Mouse (Mus musculus) gastrocnemius, postnatal 36 days (tissue): ENCODE results near the gene Gab2. TPM values are rescaled to one million over a fixed set of nuclear protein-coding genes. Genes with fewer than 3 reads are reported as not detected.
A peak's percentile ranks its signal among the peaks of the same experiment; 100 is the strongest.

Source experiments
- DNase-seq, 2 experiments: peaks; one replicate each; pipeline ENCODE4 v3.0.0; 2022
- intact Hi-C: fragments of 180-260 bp; cut with DNase I; formaldehyde crosslinking; loops from one replicate; pipeline ENCODE4 v1.15.1; 2025
- total RNA-seq, 2 experiments: library from RNA; stranded (reverse); gene quantifications; 2 replicates each; pipeline ENCODE4 v1.2.3; 2021

Gene Gab2
- total RNA-seq, 2 experiments from 2014 or later, result 6.0 to 6.7 TPM

DNA sequence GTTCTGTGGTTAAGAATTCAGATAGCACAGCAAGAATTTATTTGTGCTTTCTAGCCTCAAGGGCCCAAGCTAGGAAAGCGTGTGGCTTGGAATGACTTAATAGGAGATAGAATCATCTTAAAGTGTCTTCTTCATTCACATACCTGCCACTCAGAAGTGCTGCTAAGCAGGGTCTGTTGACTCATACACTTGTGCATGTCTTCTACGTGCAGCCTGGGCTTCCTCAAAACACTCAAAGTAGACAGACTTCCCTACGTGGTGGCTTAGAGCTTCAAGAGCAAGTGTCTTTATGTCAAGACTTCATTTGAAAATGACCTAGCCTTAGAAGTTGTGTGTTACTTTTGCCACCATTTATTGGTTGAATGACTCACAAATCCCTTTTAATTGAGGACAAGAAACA is 12.9 kb downstream of the Gab2 start:
- intact Hi-C loops, result no loop called here
- no peak for DNase-seq

DNA sequence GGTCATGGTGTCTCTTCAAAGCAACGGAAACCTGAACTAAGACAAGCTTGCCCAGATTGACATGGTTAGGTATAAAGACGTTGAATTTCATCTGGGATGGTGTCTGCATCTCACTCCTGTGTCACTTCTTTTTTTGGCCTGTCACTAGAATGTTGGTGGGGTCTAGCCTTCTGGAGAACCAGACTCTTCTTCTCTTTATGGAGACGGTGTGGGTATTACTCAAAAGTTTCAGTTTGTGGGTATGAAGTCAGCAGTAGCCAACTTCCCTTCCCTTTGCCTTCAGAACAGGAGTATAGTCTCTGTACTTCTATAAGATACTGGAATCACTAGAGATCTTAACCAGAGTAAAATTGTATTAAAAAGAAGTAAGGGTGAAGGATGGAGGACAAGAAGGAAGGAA is 26.7 kb downstream of the Gab2 start:
- no peak for DNase-seq
- intact Hi-C loops, result loop anchor here (1.0 kb wide), 1 partner anchor 20 kb away; no protein-coding TSS in a partner anchor

DNA sequence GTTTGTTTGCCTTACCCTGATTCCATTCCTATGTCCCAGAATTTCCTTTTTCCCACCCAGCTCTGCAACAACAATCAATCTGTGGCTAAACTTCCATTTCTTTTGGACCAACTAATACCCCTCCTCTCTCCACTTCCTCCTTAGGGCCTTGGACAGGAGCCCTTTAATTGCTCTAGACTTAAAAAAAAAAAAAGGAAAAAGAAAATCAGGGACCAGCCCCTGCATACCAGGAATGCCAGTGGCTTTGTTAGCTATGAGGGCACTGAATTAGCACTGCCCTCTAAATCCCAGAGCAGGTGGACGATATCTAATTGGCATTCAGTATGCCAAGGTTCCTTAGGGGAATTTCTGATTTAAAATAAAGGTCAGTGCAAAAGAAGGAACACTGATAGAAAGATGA is 47.6 kb downstream of the Gab2 start:
- DNase-seq, result no peak
- intact Hi-C loops, result loop anchor here (1.0 to 5.0 kb wide), 2 partner anchors 21 to 1187 kb away; no protein-coding TSS in a partner anchor

DNA sequence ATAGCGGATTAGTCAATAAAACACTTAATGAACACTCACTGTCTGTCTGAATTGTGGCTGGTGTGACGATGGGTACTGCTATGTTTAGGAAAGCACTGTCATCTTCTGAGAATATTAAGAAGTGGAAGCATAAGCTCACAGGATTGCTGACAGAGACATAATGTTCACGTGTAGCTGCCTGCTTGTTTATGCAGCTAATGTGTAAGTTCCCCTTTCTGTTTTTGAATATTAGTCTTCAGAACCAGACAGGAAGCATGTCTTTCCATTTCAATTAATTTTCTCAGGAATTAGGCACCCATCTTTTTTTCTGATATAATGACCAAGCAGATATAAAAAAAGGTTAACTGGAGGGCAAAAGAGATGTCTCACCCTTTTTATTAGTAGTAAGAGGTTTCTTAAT is 55.1 kb downstream of the Gab2 start:
- no peak for DNase-seq
- intact Hi-C loops, result no loop called here

DNA sequence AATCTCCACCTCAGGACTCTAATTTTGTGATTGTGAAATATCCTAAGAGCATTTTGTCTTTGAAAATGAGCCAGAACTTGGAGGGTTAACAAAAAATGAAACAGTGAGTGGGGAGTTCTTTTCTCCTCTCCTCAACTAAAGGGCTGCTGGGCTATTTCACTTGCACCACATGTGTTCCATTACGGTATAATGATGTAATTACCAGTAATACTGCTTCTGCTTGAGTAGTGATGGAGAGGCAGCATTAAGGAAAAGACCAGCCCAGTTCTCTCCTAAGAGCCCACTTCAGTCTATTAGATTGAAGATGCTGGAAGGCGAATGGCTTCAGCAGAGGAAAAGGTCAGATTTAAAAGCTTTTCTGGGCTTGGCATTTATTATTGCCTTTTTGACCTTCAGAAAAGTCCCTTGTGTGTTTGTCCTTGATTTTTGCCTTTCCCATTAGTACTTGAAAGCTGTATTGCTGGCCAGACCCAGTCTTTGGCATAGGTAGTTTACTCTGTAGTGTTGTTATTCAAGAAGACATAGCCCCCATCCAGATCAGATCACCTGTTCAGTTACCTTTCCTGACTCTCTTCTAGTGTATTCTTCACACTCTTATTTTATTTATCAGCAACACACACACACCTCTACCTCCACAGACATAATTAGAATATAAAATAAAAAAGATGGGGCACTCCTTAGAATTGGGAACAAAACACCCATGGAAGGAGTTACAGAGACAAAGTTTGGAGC is 69.9 kb downstream of the Gab2 start:
- DNase-seq, result no peak
- intact Hi-C loops, result no loop called here

GRCm38 (mm10) chr7:97154756-97155487 is 73.5 kb downstream of the Gab2 start:
- intact Hi-C loops, result no loop called here

GRCm38 (mm10) chr7:97164261-97164660 is 82.9 kb downstream of the Gab2 start:
- DNase-seq, result no peak

More at GRCm38 (mm10) chr7:97154756-97155487, 73.5 kb downstream of the Gab2 start:
- DNase-seq, result peak in 1 of 2 experiments; percentile 7

DNA sequence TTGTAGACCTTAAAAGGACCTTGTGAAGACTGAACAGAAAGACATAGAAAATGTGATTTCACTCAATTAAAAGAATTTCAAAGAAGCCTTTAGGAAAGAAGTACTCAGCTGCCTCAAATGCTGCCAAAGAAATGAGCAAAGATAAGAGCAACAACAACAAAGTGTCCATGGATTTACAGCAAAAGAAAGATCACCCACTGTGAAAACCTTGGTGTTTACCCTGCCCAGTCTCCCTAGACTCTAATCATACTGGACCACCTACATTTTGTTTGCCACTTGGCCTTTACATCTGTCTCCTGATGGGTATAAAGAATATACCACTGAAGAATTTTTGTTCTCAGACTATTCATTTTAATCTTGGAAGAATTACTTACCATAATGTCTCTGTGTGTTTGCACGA is 89.7 kb downstream of the Gab2 start:
- intact Hi-C loops, result no loop called here

More at GRCm38 (mm10) chr7:97164261-97164660, 82.9 kb downstream of the Gab2 start:
- intact Hi-C loops, result no loop called here

GRCm38 (mm10) chr7:97171719-97172118 is 90.3 kb downstream of the Gab2 start:
- DNase-seq, result no peak
- intact Hi-C loops, result no loop called here

More for the DNA sequence above, 89.7 kb downstream of the Gab2 start:
- DNase-seq, result no peak

DNA sequence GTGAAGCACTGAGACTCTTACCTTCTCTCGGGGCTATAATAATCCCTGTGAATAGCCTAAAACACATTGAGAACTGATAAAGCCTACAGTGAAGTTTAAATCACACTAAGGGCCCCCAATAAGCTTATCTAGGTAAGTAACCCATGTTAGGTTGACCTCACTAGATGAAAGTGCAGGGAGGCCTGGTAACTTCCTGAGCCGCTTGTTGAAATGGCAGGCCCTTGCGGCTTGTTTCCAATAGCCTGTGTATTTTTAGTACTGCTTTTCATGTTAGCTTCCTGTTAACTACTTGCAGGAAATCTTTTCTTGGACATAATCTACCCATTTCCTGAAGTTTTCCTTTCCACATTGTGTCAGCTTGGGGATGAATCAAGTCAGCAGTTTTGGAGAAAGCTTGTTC is 90.7 kb downstream of the Gab2 start:
- intact Hi-C loops, result no loop called here

DNA sequence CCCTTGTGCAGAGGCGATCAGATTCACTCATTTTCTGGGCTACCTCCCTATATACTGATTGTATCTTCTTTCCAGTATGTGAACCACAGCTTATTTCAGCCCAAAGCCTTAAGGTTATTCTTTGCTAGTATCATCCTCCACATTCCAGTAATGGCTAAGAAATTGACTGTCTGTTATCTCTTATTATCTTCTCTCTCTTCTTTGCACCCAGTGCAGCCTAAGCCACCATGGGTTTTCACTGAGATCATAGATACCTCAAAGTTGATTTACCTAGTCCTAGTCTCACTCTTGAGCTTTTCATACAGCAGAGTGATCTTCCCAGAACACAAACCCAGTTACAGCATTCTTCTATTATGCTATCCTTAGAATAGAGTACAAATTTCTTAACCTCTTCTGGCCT is 100.5 kb downstream of the Gab2 start:
- DNase-seq, result no peak
- intact Hi-C loops, result no loop called here

More for the DNA sequence above, 90.7 kb downstream of the Gab2 start:
- DNase-seq, result no peak

- no peak for DNase-seq
- intact Hi-C loops, result no loop called here
Observed at GRCm38 (mm10) chr7:97183426-97183825, 102.0 kb downstream of the Gab2 start.

DNA sequence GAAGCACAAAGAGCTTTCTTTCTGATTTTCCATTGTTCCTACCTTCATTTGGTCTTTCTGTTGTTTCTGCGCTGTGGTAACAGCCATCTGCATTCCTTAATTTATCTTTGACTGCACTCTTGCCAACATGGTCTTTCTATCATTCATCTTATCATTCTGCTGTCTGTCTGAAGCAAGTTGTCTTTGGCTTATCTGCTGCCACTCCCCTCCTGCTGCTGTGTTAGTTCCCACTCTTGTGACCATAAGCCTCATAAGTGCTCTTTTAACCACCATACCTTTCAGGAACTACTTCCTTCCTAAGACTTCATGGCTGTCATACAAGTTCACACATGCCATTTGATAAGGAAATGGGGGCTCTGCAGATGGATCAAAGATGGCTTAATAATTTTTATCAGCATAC is 102.6 kb downstream of the Gab2 start:
- intact Hi-C loops, result no loop called here
- no peak for DNase-seq

- DNase-seq, result no peak
- intact Hi-C loops, result no loop called here
Observed at GRCm38 (mm10) chr7:97187387-97188081, 106.1 kb downstream of the Gab2 start.

DNA sequence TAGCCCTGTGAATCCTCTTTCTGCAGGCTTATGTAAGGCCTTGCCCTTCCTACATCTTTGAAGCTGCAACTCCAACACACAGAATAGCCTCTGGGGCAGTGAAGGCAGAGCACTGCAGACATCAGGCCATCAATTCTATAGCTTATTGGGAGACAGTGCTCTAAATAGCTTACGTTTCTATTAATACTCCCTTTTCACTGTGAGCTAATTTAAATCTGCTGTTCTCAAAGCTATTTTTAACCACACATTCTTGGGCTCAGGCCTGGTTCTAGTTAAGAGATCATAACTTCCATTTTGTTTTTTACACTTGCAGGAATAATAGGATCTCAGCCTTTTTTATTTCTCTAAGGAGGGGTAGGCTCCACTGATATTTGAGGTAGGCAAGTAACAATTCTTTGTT is 107.7 kb downstream of the Gab2 start:
- intact Hi-C loops, result no loop called here
- DNase-seq, result no peak

DNA sequence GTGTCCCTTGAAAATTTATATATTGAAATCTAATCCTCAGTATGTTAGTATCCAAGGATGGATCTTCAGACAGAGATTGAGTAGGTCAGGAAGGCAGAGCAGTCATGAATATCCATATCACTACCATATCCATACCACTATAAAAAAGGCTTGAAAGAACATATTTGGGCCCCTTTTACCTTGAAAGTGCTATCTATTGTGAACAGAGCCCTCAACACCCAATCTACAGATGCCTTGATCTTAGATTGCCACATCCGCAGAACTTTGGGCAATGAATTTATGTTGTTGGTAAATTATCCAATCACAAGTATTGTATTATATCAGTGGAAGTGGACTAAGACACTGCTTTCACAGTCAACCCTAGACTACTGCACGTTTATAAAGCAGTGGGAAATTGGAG is 122.5 kb downstream of the Gab2 start:
- DNase-seq, result no peak
- intact Hi-C loops, result no loop called here

- intact Hi-C loops, result no loop called here
- no peak for DNase-seq
Observed at GRCm38 (mm10) chr7:97208811-97209549, 127.6 kb downstream of the Gab2 start.

GRCm38 (mm10) chr7:97210064-97210685 is 128.8 kb downstream of the Gab2 start:
- DNase-seq, result no peak
- intact Hi-C loops, result no loop called here

DNA sequence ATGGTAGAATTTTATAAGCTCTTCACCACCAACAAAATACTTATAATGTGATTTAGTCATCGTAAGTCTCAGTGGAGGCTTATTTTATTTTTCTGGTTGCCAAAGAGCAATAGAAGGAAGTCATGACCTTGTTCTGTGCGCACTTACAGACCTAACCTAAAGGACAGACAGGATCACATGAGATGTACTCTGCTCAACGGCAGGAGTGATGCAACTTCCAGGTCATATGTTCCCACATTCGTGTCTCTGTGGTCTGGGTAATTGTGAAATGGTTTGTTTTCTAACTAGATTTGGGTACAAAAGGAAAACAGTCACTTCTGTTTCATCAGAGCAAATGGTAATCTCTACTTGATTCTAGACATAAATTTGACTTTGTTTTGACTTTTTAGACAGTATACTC is 129.7 kb downstream of the Gab2 start:
- intact Hi-C loops, result no loop called here
- no peak for DNase-seq

DNA sequence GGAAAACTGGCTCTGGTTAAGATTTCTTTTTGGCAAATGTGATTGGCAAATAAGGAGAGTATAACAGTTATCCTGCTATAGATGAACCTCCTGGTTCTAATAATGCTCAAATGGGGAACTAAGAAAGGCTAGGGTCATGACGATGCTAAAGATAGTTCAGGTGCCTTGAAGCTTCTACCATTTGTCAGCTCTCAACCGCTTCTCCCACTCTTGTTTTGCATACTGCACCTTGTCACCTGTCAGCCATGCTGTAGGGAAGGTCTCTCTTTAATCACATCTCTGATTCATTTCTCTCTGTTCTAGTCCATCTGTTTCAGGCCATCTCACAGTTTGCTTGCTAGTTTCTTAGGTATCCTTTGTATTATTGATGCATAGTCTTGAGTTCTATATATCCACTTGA is 142.4 kb downstream of the Gab2 start:
- intact Hi-C loops, result no loop called here
- DNase-seq, result no peak
